Mouse (Mus musculus): ENCODE measurements around the gene Spata3. TPM values are rescaled to one million over a fixed set of nuclear protein-coding genes. Genes with fewer than 3 reads are reported as not detected.

Gene Spata3
- total RNA-seq, 1 experiment from 2014 or later = not detected

Other genes starting within 250 kb of the Spata3 start
- gene A630001G21Rik, start 238.2 kb upstream of the Spata3 start, total RNA-seq (2017) = 46.6 and 54.3 TPM in 2 replicates
- gene Cab39, start 223.4 kb upstream of the Spata3 start, total RNA-seq (2017) = 102 and 110 TPM in 2 replicates
- gene Itm2c, start 122.5 kb upstream of the Spata3 start, total RNA-seq (2017) = 41.7 and 51.8 TPM in 2 replicates
- gene 4933407L21Rik, start 88.3 kb upstream of the Spata3 start, total RNA-seq (2017) = not detected in 2 replicates
- not detected in 2 replicates for gene Gpr55, start 55.8 kb upstream of the Spata3 start, total RNA-seq (2017)
- 0.23 TPM in 1 of 2 replicates, not detected in the other for gene 2810459M11Rik, start 29.0 kb downstream of the Spata3 start, total RNA-seq (2017)
- 157 and 173 TPM in 2 replicates for gene Psmd1, start 47.6 kb downstream of the Spata3 start, total RNA-seq (2017)
- gene Htr2b, start 95.2 kb downstream of the Spata3 start, total RNA-seq (2017) = 0.09 TPM in 1 of 2 replicates, not detected in the other
- gene Gm21972, start 116.8 kb downstream of the Spata3 start, total RNA-seq (2017) = 1.7 and 10.6 TPM in 2 replicates
- gene Armc9, start 138.0 kb downstream of the Spata3 start, total RNA-seq (2017) = 10.6 and 20.7 TPM in 2 replicates